Mouse (Mus musculus): ENCODE results near the gene Htr2a. TPM values are rescaled to one million over a fixed set of nuclear protein-coding genes. Genes with fewer than 3 reads are reported as not detected.

Gene Htr2a
- total RNA-seq, 4 experiments from 2014 or later: 0.12 to 0.20 (median 0.16) TPM; not detected in 1

DNA sequence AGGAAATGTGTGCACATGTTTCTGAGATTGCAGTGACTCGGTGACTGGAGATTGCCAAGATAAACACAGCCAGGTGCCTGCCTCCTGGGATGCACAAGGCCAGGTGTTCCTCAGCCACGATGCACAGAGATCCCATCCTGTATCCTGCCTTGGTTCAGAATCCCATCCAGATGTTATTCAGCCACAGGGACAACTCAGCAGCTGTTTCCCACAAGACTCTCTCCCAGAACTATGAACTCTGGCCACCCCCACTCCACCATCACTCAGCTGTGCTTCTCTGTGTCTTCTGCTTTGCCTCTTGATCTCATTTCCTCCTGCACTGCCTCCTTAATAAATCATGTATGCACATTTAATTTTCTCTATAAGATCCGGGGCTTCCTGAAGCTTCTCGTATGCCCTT is 56.1 kb downstream of the Htr2a start:
- no peak for DNase-seq (ENCODE audit: low spot score in 2 of 2)

DNA sequence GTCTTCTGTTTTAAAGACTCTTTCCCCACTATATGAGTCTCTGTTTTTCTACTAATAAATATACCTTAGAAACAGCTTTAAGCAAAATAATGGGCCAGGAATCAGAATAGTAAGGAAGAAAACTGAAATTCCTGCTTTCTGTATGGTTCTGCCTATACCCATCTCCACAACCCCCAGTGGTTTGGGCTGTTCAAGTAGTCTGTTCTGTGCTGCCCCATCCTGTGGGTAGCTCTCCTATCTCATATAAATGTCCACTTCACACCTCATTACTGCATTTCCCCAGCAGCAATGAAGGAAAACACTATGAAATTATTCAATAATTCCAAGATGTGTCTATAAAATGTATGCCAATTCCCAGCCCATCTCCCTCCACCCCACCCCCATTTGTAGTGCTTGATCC is 56.8 kb downstream of the Htr2a start:
- no peak for DNase-seq (ENCODE audit: low spot score in 2 of 2)

DNA sequence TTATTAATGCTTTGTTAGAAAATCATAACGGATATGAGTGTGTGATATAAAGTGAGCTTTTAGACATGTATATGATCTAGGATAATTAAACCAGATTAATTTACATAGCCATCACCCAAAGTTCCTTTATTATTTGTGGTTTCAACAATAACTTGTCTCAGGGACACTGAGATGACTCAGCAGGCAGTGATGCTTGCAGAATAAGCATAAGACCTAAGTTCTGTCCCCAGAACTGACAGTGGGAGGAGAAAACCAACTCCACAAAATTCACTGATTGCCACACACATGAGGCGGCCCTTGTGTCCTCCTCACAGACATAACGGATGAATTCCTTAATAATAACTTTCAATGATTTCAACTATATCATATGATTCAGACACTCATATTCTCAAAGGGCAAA is 58.6 kb downstream of the Htr2a start:
- DNase-seq (ENCODE audit: low spot score in 2 of 2): no peak

DNA sequence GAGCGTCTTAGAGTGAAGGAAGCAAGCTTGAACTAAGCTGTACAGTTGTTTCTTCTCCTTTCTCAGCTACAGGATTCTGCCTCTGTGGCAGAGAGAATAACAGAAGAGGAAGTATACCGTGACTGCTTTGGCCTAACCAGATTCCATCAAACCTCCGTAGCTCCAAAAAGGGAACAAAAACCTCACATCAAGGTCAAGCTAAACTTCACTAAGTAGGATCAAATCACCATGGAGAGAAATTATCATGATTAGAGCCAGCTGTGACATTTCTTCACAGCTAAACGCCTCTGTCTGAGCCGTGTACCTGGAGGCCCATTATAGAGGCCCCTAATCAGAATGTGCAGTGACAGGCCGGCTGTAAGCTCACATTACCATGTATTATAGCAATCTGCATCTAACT is 63.3 kb downstream of the Htr2a start:
- no peak for DNase-seq (ENCODE audit: low spot score in 2 of 2)

DNA sequence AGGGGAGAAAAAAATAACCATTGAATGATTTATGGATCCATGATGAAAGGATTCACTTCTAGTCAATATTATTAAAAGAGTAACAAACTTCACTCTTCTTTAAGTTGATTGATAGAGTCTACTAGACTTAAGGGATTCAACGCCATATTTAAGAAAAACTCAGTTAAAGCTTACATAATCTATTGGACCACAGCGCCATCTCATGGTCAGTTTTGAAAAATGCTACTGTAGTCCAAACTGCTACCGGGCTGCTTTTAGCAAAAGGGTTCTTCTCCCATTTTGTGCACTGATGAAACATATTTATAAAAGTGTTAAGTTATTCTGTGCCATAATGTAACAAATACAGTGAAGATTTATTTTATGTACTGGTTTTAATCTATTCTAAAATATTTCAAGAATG is 68.4 kb downstream of the Htr2a start:
- DNase-seq (ENCODE audit: low spot score in 2 of 2): no peak

DNA sequence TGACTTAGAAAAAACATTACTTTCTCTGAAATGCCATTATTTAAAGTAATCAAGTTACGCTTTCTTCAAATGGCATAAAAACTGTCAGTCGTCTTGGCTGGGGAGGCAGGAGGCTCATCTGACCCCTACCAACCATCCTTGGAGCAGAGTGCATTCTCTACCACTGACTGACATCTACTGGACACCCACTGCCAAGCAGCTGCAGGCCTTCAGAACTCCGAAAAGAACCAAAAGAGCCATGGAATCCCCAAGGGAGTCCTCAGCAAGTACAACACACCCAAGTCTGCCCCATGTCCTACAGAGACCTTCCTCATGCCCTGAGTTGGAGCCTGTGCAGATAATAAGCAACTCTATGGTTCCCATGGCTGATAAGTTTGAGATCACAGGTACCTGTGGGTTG is 82.9 kb downstream of the Htr2a start:
- DNase-seq (ENCODE audit: low spot score in 2 of 2): no peak

DNA sequence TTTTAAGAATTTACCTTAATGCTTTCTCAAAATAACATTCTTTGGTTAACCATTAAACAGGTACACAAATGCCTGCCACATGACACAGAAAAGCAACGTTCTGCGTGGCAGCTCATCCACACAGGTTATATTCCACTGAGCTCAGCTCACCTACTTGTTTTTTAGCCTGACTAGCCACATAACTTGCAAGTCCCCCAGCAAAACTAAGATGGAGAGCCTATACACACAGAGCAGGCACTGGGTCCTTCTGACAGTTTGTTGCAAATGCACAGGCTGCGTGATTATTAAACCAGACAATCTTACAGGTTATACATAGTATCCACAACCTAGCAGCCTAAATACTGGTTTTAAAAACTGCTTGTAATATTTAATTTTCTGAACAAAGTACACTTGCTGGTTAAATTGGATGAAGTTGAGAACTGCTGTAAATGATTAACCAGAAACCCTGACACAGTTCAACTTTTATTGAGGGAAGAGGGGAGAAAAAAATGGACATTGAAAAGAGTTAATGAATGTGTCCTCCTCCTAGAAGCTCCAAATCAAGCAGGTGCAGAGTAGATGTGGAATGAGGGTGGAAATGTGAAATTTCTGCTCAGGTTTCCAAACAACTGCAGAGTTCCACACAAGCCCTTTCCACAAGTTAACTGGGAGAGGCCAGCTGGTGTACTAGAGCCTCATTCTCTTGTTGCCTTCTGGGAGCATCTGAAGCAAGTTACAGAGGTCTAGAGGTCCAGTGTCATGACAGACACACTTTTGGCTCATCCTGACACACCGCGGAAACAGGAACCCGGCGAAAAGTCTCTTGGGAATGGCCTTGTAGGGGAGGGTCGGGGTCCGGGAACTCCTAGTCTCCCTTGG is 90.8 kb downstream of the Htr2a start:
- no peak for DNase-seq (ENCODE audit: low spot score in 2 of 2)

DNA sequence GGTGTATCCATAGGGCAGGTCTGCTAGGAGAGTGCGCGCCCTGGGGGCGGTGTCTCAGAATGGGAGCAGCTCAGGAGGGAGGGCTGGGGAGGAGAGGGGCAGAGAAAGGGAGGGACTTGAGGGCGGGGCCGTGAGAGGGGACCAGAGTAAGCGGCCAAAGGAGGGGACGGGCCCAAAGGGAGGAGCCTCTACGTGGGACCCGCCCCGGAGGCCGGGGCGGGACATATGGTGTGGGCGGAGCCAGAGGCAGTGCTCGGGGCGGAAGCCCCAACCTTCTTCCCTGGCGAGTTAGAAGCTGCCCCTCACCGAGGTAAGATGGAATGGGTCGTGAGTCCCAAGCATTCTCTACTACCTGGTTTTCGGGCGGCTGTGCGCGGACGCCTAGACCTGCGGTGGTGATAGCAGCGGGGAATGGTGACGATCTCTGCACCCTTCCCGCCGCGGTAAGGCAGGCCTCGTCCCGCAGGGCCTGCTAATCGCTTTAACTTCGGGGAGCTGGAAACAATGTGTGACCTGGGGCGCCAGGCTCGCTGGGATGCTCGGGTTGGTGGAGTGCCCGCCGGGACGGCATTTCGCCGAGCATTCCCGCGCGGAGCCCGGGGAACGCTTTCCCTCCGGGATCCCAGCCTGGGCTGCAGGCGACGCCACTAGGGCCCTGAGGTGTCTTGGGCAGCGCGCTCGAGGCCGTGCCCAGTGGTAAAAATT is 91.6 kb downstream of the Htr2a start, which contains the start of gene Esd:
Esd (plus strand) TSS at position 219 of the 705 bp plus-strand sequence.
- peak; percentile 89 to 90 for DNase-seq (ENCODE audit: low spot score in 2 of 2)

DNA sequence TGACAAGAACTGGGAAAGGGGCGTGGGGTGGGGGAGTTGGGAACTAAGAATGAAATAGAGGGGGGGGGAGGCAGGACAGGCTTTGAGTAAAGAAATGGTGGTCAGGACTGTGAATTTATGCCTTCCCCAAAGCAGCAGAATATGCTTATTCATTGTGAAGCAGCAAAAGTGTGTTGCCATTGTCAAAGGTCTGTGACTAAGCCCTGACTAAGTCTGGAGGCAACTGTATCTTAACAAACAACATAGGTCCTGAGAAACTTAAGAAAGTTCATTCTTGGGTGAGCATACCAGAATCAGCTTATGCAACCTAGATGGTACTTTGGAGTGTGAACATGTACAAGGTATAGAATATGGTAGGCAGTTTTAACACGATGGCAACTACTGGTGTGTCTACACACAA is 92.8 kb downstream of the Htr2a start:
- DNase-seq (ENCODE audit: low spot score in 2 of 2): no peak

DNA sequence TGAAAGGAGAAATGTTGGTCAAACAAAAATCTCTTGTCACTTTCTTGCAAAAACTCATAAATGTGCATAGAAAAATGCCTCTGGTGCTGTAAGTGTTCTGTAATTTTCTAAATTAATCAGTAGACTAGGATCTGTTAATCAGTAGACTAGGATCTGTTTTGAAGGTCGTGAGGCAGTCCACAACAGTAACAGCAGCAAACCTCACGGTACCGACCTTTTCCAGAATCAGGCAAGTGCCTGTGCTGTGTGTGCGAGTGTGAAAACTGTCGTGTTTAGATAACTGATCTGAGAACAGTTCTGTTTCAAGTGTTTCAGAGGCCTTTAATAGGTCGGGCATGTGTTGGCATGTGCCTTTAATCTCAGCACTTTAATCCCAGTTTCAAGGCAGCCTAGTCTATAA is 94.8 kb downstream of the Htr2a start:
- no peak for DNase-seq (ENCODE audit: low spot score in 2 of 2)

DNA sequence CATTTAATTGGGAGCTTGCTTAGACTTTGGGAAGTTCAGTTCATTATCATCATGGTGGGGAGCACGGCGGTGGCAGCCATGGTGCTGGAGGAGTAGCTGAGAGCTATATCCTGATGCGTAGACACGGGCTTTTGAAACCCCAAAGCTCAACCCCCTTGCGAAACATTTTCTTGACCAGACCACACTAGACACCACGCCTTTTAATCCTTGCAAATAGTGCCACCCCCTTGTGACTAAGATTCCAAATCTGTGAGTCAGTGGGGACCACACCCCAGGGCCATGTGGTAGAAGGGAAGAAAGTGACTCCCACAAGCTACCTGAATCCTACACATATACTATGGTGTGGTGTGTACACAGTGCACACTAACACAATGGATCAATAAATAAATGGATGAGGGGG is 96.2 kb downstream of the Htr2a start:
- DNase-seq (ENCODE audit: low spot score in 2 of 2): no peak

Other genes with a start within 250 kb of the Htr2a start
- gene Esd, start 91.5 kb downstream of the Htr2a start, total RNA-seq (2022): 10 to 100 TPM; 62.7 to 67.5 (median 65.3) TPM

Measured in gastrocnemius, adult 8-10 months (tissue).